Mouse (Mus musculus) ES-Bruce4 (cell line): Measurements from ENCODE around the gene Med20. TPM values are rescaled to one million over a fixed set of nuclear protein-coding genes. Genes with fewer than 3 reads are reported as not detected.
"Not testable (repeated sequence)": the region's sequence is repeated elsewhere in the genome, so short reads cannot be mapped to it uniquely, and the experiment has no call there.

Experiments
- H3K27ac ChIP-seq: 2 replicates; pipeline ENCODE4 v1.5.1; 2012; ENCODE audit warnings: low read length, inconsistent platforms; ENCODE audit not compliant: insufficient read depth
- H3K27me3 ChIP-seq: 2 replicates; pipeline ENCODE4 v1.6.1; 2012; ENCODE audit warnings: mild to moderate bottlenecking, low read length, inconsistent platforms; ENCODE audit not compliant: control insufficient read depth, poor library complexity, insufficient read depth, severe bottlenecking
- H3K36me3 ChIP-seq: 2 replicates; pipeline ENCODE4 v1.6.1; 2012; ENCODE audit warnings: inconsistent platforms, mild to moderate bottlenecking, low read length, moderate library complexity; ENCODE audit not compliant: control insufficient read depth, poor library complexity, insufficient read depth, severe bottlenecking
- H3K4me1 ChIP-seq: one replicate; pipeline ENCODE4 v1.8.1; 2011; ENCODE audit warnings: low read length; ENCODE audit not compliant: control insufficient read depth, insufficient read depth
- H3K4me3 ChIP-seq: 2 replicates; pipeline ENCODE4 v1.5.1; 2011; ENCODE audit warnings: low read depth, mild to moderate bottlenecking, low read length
- H3K9ac ChIP-seq: 2 replicates; pipeline ENCODE4 v1.6.1; 2012; ENCODE audit warnings: low read depth, mild to moderate bottlenecking, inconsistent platforms; ENCODE audit not compliant: poor library complexity, severe bottlenecking
- H3K9me3 ChIP-seq: replicated peaks from 2 replicates; pipeline ENCODE4 v1.6.1; 2012; ENCODE audit warnings: mild to moderate bottlenecking, low read length, inconsistent platforms; ENCODE audit not compliant: control insufficient read depth, poor library complexity, insufficient read depth, severe bottlenecking
- CTCF ChIP-seq: IDR thresholded peaks from one replicate; pipeline ENCODE4 v1.8.1; 2011; ENCODE audit warnings: low read depth, low read length
- EP300 ChIP-seq: IDR thresholded peaks from 2 replicates; pipeline ENCODE4 v1.6.1; 2011; ENCODE audit warnings: low read depth, low read length; ENCODE audit not compliant: insufficient read depth
- POLR2A ChIP-seq: IDR thresholded peaks from one replicate; pipeline ENCODE4 v1.8.1; 2011; ENCODE audit warnings: low read length; ENCODE audit not compliant: insufficient read depth
- polyA plus RNA-seq: library from polyadenylated mRNA; stranded (reverse); fragments of >200 nt; gene quantifications from 2 replicates; pipeline ENCODE4 v1.2.4, GENCODE M21; 2011; ENCODE audit warnings: low read depth; ENCODE audit not compliant: missing spikeins, insufficient read depth, insufficient read length

Gene Med20
- polyA plus RNA-seq, 1 experiment = 26.4 TPM

DNA sequence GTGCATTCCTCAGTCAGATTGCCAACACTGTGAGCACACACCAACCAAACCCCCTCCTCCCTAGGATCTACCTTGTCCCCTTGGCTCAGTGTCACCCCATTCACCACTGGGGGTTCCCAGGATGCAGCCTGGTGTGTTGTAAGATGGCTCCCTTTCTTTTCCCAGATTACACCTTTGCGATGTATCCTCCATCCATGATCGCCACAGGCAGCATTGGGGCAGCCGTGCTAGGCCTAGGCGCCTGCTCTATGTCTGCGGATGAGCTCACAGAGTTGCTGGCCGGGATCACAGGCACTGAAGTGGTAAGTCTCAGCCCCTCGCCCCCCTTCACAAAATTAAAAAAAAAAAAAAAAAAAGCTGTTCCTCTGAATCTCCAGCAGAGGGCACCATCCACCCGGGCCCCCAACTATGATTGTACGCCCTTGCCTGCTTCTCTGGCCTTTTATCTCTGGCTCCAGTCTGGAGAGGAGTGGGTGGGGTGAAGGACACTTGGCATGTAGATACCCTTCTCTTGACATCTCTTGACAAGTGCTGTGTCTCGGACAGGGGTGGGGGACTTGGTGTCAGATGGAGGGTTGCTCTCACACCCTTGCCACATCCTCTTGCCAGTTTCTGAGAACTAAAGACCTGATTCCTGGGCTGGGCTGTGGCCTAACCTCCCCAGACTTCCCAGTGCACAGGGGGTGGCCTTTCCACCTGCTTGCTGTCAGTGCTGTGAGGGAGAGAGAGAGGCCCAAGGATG is 13.4 kb upstream of the Med20 start:
- TF ChIP-seq CTCF (peak; percentile 58), POLR2A (no peak)
- Histone ChIP-seq H3K9me3 (no peaks in the 10 kb centered on the region), H3K27ac (peak overlapping the region; percentile 69), H3K36me3 (peaks cover 30% of the 10 kb centered on the region), H3K9ac (peak overlapping the region; percentile 23; the same call in 1 of the 2 replicates), H3K4me3 (no peak overlapping the region), H3K27me3 (no peaks in the 10 kb centered on the region), H3K4me1 (peaks cover 6% of the 10 kb centered on the region)

DNA sequence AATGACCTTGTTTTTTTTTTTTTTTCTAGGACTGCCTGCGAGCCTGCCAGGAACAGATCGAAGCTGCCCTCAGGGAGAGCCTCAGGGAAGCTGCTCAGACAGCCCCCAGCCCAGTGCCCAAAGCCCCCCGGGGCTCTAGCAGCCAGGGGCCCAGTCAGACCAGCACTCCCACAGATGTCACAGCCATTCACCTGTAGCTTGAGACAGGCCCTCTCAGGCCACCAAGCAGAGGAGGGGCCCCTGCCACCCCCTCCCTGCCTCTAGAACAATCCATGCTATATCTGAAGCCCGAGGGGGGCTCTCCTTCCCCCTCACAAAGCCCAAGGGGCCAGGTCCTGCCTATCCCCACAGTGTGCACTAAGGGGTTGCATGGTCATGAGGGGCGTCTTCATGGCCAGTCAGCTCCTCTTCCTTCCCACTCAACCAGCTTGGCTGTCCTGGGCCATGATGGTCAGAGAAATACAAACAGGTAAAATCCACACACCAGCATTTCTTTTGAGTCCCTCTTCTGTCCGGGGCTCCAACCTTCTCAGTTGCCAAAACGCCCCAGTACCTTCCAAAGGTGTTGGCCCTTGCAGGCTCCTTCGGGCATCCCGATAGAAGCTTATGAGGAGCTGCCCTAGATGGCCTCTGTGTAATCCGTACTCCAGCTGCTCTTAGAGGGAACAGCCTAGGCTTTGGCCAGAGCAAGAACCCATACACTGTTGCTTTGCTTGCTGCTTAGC is 12.6 kb upstream of the Med20 start:
- Histone ChIP-seq H3K36me3 (peaks cover 32% of the 10 kb centered on the region), H3K27ac (peak overlapping the region; percentile 49)
- not testable (repeated sequence) for H3K4me3 ChIP-seq, H3K9me3 ChIP-seq, H3K4me1 ChIP-seq, H3K9ac ChIP-seq, H3K27me3 ChIP-seq

DNA sequence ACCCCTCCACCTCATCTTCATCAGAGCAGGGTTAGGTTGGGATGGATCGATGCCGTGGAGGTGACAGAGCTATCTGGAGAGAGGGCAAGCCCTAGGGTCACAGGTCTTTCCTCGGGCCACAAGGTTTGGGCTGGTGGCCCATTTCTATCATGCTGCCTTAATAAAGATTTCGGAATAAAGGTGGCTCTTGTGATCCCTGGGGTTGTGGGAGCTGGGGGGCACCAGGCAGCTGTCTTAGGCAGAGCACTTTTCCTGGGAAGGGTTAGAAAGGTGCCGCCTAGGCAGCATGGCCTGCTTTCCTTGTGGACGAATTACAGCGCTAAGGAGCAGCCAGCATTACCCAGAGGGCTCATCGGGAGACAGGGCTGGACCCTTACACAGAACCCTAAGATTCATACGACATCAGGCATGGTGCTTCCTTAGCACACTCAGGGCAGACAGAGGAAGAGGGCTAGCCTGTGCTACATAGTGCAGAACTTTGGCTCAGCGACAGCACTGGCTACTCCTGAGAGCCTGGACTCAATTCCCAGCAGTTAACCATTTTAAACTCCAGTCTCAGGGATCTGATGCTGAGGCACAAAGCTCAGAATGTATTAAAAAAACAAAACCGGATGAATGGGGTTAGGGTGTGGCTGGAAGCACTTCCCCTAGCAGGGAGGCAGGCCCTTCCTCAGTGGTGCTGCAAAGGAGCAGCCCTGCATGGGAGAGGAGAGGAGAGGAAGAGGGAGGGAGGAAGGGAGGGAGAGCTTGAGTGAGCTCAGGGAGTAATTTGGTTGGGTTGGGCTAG is 11.7 kb upstream of the Med20 start:
- peak overlapping the region; percentile 49 for H3K27ac ChIP-seq
- TF ChIP-seq POLR2A (no peak), CTCF (no peak), EP300 (peak; percentile 64; the same call in 1 of the 2 replicates)

DNA sequence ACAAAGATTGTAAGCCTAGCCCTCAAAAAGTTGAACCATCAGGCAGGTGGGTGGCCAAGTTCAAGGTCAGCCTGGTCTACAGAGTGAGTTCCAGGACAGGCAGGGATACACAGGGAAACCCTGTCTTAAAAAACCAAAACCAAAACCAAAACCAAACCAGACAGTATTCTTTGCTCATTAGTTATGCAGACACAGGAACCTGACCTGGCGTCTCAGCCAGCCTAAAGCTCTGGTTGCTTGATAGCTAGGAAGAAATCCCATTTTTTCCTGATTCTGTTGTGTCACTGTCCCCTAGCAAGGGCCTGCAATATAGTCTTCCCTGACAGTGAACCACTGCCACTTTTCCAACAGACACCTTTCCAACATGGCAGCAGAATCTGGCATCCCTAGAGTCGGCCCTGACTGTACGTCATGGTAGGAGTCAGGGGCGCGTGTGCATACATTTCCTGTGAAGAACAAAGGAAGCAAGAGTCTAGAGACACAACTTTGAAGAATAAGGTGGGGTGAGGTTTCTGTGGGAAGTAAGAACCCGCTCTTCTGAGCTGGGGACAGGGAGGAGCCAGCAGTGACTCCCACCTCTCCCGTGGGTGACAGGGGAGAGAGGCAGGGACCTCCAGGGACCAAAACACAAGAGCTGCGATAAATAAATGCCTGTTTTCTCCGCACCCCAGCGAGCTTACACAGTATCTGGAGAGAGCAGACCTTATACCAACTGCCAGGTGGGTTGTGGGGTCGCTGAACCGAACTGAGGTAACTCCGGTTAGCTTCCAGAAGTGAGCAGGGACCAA is 10.6 kb upstream of the Med20 start:
- peaks cover 47% of the 10 kb centered on the region for H3K36me3 ChIP-seq

More for the DNA sequence above, 11.7 kb upstream of the Med20 start:
- H3K9me3 ChIP-seq = no peaks in the 10 kb centered on the region
- H3K4me3 ChIP-seq = no peak overlapping the region
- no peak overlapping the region for H3K9ac ChIP-seq
- H3K27me3 ChIP-seq = no peaks in the 10 kb centered on the region
- peaks cover 6% of the 10 kb centered on the region for H3K4me1 ChIP-seq
- H3K36me3 ChIP-seq = peaks cover 41% of the 10 kb centered on the region

DNA sequence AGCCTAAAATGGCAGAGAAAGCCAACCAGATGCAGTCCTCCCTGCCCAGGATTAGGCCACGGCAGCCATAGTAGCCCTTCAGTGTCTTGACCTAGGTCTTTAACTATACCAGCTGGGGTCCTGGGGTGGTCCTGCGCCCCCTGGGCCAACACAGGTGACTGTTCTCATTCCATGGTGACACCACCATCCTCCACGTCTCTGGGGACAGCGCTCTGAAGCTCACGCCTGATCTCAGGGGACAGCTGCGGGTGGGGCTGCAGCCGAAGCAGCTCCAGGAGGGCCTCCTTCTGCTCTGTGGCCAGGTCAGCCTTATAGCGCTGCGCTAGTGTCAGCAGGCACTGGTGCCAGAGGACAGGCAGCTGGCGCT is 10.0 kb upstream of the Med20 start:
- H3K27me3 ChIP-seq = no peaks in the 10 kb centered on the region
- no peak overlapping the region for H3K9ac ChIP-seq
- peaks cover 6% of the 10 kb centered on the region for H3K4me1 ChIP-seq
- peaks cover 47% of the 10 kb centered on the region for H3K36me3 ChIP-seq
- H3K27ac ChIP-seq = peak overlapping the region; percentile 37
- TF ChIP-seq EP300 = no peak
- TF ChIP-seq POLR2A = no peak
- no peak for TF ChIP-seq CTCF
- H3K9me3 ChIP-seq = no peaks in the 10 kb centered on the region
- H3K4me3 ChIP-seq = peak overlapping the region; percentile 11; the same call in 1 of the 2 replicates

More for the DNA sequence above, 10.6 kb upstream of the Med20 start:
- TF ChIP-seq POLR2A = no peak
- TF ChIP-seq EP300 = no peak
- TF ChIP-seq CTCF = no peak
- H3K9me3 ChIP-seq = no peaks in the 10 kb centered on the region
- H3K9ac ChIP-seq = no peak overlapping the region
- H3K27ac ChIP-seq = peak overlapping the region; percentile 37
- peaks cover 6% of the 10 kb centered on the region for H3K4me1 ChIP-seq
- no peak overlapping the region; the same call in 1 of the 2 replicates for H3K4me3 ChIP-seq
- no peaks in the 10 kb centered on the region for H3K27me3 ChIP-seq
